Mouse (Mus musculus): ENCODE measurements around the gene Arpc1a. TPM values are rescaled to one million over a fixed set of nuclear protein-coding genes. Genes with fewer than 3 reads are reported as not detected.

Arpc1a gene
- total and polyA plus RNA-seq, 2 experiments from 2014 or later, result 157 to 220 TPM

DNA sequence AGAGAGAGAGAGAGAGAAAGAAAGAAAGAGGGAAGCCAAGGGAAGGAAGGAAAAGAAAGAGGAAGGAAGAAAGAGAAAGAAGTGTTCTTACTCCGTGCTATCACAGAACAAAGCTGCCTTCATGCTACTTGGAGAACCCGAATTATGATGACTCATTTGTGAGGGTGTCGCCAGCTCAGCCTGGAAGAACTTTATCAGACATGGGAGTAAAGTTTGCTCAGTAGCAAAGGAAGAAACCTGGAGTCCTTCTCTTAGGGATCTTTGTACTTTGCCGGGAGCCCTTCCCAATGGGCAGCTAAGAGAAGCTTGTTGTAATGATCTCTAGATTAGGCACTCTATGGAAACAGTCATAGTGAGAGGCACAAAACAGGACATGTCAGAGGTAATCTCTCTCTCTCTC, 19.1 kb downstream of the Arpc1a start:
- no peak for ATAC-seq
- Histone ChIP-seq H3K4me2 (ENCODE audit: low read depth, low read length) (no peak overlapping the region), H3K9me3 (ENCODE audit: low read length) (no peaks in the 10 kb centered on the region), H3K4me3 (ENCODE audit: low read length) (no peak overlapping the region), H3K9ac (replicated peaks; ENCODE audit: low read length) (no peak overlapping the region), H3K4me1 (ENCODE audit: insufficient read depth, low read length) (no peaks in the 10 kb centered on the region), H3K36me3 (ENCODE audit: insufficient read depth, low read length) (peaks cover 74% of the 10 kb centered on the region), H3K27me3 (ENCODE audit: insufficient read depth, low read length) (no peaks in the 10 kb centered on the region), H3K27ac (no peak overlapping the region)
- DNase-seq (ENCODE audit: low spot score), result no peak
- no peak for TF ChIP-seq CTCF (IDR thresholded peaks at IDR 0.05; ENCODE audit: low read depth)
- WGBS, result 93% methylated on average over 4 of the region's 4 CpGs

DNA sequence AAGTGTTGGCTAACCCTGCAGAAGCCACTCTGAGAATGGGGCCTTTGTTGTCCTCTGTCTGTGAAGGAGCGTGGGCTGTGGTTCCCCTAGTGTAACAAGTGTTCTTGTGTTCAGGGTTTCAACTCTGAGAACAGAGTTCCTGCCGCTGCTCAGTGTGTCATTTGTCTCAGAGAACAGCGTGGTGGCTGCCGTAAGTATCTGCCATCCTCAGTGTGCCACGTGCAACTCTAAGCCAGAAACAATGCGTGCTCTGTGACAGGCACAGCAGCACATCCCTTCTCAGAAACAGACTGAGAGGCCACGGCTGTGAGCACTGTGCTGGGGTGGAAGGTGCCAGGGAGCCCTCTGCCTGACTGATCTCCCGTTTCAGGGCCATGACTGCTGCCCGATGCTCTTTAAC, 20.7 kb downstream of the Arpc1a start:
- no peaks in the 10 kb centered on the region for H3K9me3 ChIP-seq (ENCODE audit: low read length)
- peak; percentile 69 for ATAC-seq
- H3K9ac ChIP-seq (replicated peaks; ENCODE audit: low read length), result no peak overlapping the region
- H3K27ac ChIP-seq, result no peak overlapping the region
- H3K4me2 ChIP-seq (ENCODE audit: low read depth, low read length), result no peak overlapping the region
- H3K4me1 ChIP-seq (ENCODE audit: insufficient read depth, low read length), result no peaks in the 10 kb centered on the region
- H3K27me3 ChIP-seq (ENCODE audit: insufficient read depth, low read length), result no peaks in the 10 kb centered on the region
- 68% methylated on average over 9 of the region's 9 CpGs for WGBS
- TF ChIP-seq CTCF (IDR thresholded peaks at IDR 0.05; ENCODE audit: low read depth), result no peak
- peaks cover 78% of the 10 kb centered on the region for H3K36me3 ChIP-seq (ENCODE audit: insufficient read depth, low read length)
- DNase-seq (ENCODE audit: low spot score), result peak; percentile 38
- H3K4me3 ChIP-seq (ENCODE audit: low read length), result no peak overlapping the region

DNA sequence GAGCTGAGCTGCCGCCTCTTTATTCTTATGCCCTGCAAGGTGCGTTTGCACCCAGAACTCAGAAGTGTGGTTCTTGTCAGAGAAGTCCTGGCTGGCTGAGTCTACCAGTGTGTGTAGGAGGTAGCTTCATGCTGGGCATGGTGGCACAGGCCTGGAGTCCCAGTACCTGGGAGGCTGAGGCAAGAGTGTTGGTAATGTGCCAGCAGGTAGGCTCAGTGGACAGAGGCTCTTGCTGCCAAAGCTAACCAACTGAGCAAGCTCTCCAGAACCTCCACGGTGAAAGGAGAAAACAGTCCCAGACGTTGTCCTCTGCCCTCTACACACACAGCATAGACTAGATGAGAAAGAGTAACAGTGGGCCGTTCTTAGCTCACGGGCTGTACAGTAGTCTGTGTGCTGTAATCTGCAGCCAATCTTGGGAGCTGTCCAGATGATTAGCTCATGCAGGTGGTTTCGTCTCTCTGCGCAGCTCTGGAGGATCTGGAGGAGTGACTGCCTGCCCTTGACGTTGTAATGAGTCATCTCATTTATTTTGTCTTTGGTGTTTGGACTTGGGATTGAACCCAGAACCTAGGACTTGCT, 22.2 kb downstream of the Arpc1a start:
- no peak for TF ChIP-seq CTCF (IDR thresholded peaks at IDR 0.05; ENCODE audit: low read depth)
- DNase-seq (ENCODE audit: low spot score), result no peak
- no peak for ATAC-seq
- Histone ChIP-seq H3K36me3 (ENCODE audit: insufficient read depth, low read length) (peaks cover 79% of the 10 kb centered on the region), H3K9ac (replicated peaks; ENCODE audit: low read length) (no peak overlapping the region), H3K4me1 (ENCODE audit: insufficient read depth, low read length) (no peaks in the 10 kb centered on the region), H3K27ac (no peak overlapping the region), H3K4me2 (ENCODE audit: low read depth, low read length) (no peak overlapping the region), H3K4me3 (ENCODE audit: low read length) (no peak overlapping the region), H3K9me3 (ENCODE audit: low read length) (no peaks in the 10 kb centered on the region), H3K27me3 (ENCODE audit: insufficient read depth, low read length) (no peaks in the 10 kb centered on the region)
- 92% methylated on average over 9 of the region's 9 CpGs for WGBS

DNA sequence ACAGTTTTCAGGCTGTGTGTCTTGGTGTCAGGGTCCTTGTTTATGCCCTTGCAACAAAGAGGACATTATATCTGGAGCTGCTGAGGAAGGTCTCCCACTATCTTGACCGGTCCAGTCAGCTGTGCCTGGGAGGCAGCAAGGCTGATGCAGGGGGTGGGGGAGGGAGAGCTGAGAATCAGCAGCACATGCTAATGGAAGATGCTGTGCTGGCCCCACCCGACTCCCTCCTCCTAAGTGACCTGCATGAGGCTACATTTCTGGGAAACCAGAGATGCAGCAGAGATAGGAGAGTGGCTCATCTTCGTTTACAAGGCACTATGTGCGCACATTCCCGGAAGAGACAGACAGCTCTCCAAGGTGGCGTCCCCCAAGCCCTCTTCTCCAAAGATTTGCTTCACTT, 26.8 kb downstream of the Arpc1a start:
- Histone ChIP-seq H3K9me3 (ENCODE audit: low read length) (no peaks in the 10 kb centered on the region), H3K4me2 (ENCODE audit: low read depth, low read length) (no peak overlapping the region), H3K27me3 (ENCODE audit: insufficient read depth, low read length) (no peaks in the 10 kb centered on the region), H3K4me1 (ENCODE audit: insufficient read depth, low read length) (no peaks in the 10 kb centered on the region), H3K36me3 (ENCODE audit: insufficient read depth, low read length) (peaks cover 44% of the 10 kb centered on the region), H3K9ac (replicated peaks; ENCODE audit: low read length) (no peak overlapping the region), H3K27ac (no peak overlapping the region), H3K4me3 (ENCODE audit: low read length) (no peak overlapping the region)
- WGBS, result 91% methylated on average over 6 of the region's 6 CpGs
- DNase-seq (ENCODE audit: low spot score), result no peak
- no peak for ATAC-seq
- no peak for TF ChIP-seq CTCF (IDR thresholded peaks at IDR 0.05; ENCODE audit: low read depth)

DNA sequence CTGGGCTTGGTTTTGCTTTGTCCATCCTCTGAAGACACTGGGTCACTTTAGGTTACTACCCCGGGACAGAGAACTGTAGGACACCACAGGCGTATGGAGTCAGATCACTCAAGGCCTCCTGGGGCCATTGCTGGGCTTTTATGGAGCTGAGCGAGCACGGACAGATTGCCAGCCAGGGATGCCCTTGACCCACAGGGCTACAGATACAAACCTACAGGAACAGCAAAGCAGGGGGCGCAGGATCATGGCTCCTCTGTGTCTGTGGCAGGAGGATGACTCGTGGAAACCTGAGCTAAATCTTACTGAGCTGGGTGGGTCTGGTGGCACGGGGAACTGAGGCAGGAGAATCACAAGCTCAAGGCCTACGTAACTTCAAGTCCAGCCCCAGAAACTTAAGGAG, 28.9 kb downstream of the Arpc1a start:
- 74% methylated on average over 8 of the region's 8 CpGs for WGBS

DNA sequence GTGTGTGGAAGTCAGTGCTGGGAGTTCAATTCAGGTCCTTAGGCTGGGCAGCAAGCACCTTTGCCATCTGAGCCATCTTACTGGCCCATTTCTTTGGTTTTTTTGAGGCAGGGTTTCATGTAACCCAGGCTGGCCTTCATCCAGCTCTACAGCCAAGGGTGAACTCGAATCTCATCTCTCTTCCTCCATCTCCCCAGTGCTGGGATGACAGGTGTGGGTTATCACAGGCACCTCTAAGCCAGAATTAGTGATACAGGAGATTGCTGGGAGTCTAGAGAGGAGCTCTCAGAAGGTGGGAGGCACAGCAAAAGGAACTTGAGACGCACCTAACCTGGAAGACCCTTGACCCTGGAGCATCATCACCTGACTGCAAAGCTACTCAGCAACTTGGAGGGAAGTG, 29.8 kb downstream of the Arpc1a start:
- Histone ChIP-seq H3K4me1 (ENCODE audit: insufficient read depth, low read length) (no peaks in the 10 kb centered on the region), H3K4me3 (ENCODE audit: low read length) (no peak overlapping the region), H3K9me3 (ENCODE audit: low read length) (no peaks in the 10 kb centered on the region), H3K27me3 (ENCODE audit: insufficient read depth, low read length) (no peaks in the 10 kb centered on the region), H3K27ac (no peak overlapping the region), H3K9ac (replicated peaks; ENCODE audit: low read length) (no peak overlapping the region), H3K36me3 (ENCODE audit: insufficient read depth, low read length) (peaks cover 22% of the 10 kb centered on the region), H3K4me2 (ENCODE audit: low read depth, low read length) (no peak overlapping the region)
- DNase-seq (ENCODE audit: low spot score) (no peak), ATAC-seq (no peak)
- TF ChIP-seq CTCF (IDR thresholded peaks at IDR 0.05; ENCODE audit: low read depth), result no peak
- 61% methylated on average over 2 of the region's 2 CpGs for WGBS

More for the DNA sequence above, 28.9 kb downstream of the Arpc1a start:
- TF ChIP-seq CTCF (IDR thresholded peaks at IDR 0.05; ENCODE audit: low read depth), result no peak
- Histone ChIP-seq H3K4me1 (ENCODE audit: insufficient read depth, low read length) (no peaks in the 10 kb centered on the region), H3K27me3 (ENCODE audit: insufficient read depth, low read length) (no peaks in the 10 kb centered on the region), H3K36me3 (ENCODE audit: insufficient read depth, low read length) (peaks cover 26% of the 10 kb centered on the region), H3K9ac (replicated peaks; ENCODE audit: low read length) (no peak overlapping the region), H3K4me2 (ENCODE audit: low read depth, low read length) (no peak overlapping the region), H3K4me3 (ENCODE audit: low read length) (no peak overlapping the region), H3K27ac (no peak overlapping the region), H3K9me3 (ENCODE audit: low read length) (no peaks in the 10 kb centered on the region)
- DNase-seq (ENCODE audit: low spot score) (no peak), ATAC-seq (no peak)

DNA sequence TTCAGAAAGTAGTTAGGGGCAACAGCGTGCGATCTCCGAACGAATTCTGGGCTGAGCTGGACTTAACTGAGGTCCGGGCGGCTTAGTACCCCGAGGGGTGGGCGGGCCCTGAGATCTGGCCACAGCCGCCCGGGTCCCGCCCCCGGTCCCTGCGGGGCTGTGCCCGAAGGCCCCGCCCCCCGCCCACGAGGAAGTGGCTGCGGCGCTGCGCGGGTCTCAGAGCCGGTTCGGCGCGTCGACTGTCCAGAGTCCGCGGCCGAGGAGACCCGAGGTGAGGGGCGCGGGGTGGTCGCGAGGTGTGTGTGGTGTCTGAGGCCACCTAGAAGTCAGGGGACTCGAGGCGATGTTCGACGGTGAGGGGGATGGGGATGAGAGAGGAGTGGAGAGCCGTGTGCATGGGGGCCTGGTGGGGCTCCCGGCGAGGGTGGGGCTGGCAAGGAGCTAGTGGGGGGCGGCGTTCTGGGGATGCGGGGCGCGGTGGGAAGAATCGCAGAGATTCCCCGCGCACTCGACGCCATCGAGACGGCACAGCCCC, 30.5 kb downstream of the Arpc1a start, which contains the start of gene Arpc1b:
Gene Arpc1b, plus strand, starts transcription at position 145 of the 535 bp plus-strand sequence.
- H3K4me3 ChIP-seq (ENCODE audit: low read length), result peak within 1 kb of the TSS; percentile 43
- ATAC-seq (peak; percentile 57), DNase-seq (ENCODE audit: low spot score) (peak; percentile 60)
- H3K36me3 ChIP-seq (ENCODE audit: insufficient read depth, low read length), result peaks cover 16% of the 10 kb centered on the region
- no peaks in the 10 kb centered on the region for H3K27me3 ChIP-seq (ENCODE audit: insufficient read depth, low read length)
- H3K9ac ChIP-seq (replicated peaks; ENCODE audit: low read length), result peak within 1 kb of the TSS; percentile 51
- peak within 1 kb of the TSS; percentile 60 for H3K4me2 ChIP-seq (ENCODE audit: low read depth, low read length)
- H3K27ac ChIP-seq, result peak within 1 kb of the TSS; percentile 3; the same call in 1 of the 2 replicates
- no peak for TF ChIP-seq CTCF (IDR thresholded peaks at IDR 0.05; ENCODE audit: low read depth)
- H3K4me1 ChIP-seq (ENCODE audit: insufficient read depth, low read length), result no peaks in the 10 kb centered on the region
- 2% methylated on average over 46 of the region's 53 CpGs for WGBS
- no peaks in the 10 kb centered on the region for H3K9me3 ChIP-seq (ENCODE audit: low read length)

All from hindbrain, postnatal 0 days (tissue).